Mouse (Mus musculus): ENCODE data around the gene Gm11569.
"Not testable (repeated sequence)": the region's sequence is repeated elsewhere in the genome, so short reads cannot be mapped to it uniquely, and the experiment has no call there.

Gene Gm11569

DNA sequence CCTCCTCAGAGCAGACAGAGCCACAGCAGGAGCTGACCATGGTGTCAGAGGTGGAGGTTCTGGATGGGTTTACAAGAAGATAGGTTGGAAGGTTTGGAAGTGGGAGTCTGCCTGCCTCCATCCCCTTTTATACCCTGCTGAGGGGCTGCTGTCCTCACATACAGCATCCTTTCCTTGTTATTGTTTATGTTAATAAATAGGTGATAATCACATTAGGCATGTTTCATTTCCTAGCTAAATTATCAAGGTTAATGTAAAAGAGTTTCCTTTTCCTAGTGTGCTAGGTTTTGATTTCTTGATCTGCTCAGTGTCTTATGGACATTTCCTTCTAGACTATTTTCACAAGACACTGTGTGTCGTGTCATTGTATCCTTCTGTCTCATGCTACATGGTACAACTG is at the start of gene Gm11569:
Gene Gm11569 (minus strand): TSS at position 101 of the 400 bp plus-strand sequence.
- not testable (repeated sequence) for DNase-seq (ENCODE audit: low read depth, low spot score)

DNA sequence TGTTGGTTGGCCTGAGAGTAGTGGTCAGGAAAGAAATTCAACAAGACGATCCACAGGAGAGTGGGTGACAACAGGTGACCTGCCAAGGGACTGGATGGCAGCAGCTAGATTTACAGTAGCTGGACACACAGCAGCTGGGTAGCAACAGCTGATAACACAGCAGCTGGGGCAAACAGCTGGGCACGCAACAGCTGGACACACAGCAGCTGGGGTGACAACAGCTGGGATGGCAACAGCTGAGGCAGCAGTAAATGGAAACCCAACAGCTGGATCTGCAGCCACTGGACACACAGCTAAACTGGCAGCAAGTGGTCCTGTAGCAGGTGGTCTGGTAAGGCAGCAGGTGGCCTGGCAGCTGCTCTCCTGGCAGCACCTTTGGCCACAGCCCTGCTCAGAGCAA is 48.0 kb upstream of the Gm11569 start:
- no peak for DNase-seq (ENCODE audit: low read depth, low spot score)

GRCm38 (mm10) chr11:99842185-99842584 is 43.5 kb upstream of the Gm11569 start:
- no peak for DNase-seq (ENCODE audit: low read depth, low spot score)

- no peak for DNase-seq (ENCODE audit: low read depth, low spot score)
Observed at GRCm38 (mm10) chr11:99837966-99838365, 39.2 kb upstream of the Gm11569 start, which contains the start of gene 2300003K06Rik. TSS of gene 2300003K06Rik (minus strand) at chr11:99838066.

DNA sequence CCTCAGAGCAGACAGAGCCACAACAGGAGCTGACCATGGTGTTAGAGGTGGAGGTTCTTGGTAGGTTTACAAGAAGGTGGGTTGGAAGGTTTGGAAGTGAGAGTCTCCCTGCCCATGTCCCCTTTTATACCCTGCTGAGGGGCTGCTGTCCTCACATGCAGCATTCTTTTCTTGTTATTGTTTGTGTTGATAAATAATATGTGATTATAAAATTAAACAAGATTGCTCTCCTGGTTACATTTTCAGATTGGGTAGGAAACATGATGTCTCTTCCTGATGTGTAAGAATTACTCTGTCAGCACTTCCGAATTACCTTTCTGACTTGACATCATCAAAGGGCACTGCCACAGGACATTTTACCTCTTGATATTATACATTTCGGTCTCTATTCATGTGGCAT is 16.8 kb upstream of the Gm11569 start, which contains the start of gene Gm11564:
Gene Gm11564 (minus strand): TSS at position 101 of the 400 bp plus-strand sequence.
- DNase-seq (ENCODE audit: low read depth, low spot score): not testable (repeated sequence)

- DNase-seq (ENCODE audit: low read depth, low spot score): not testable (repeated sequence)
Observed at GRCm38 (mm10) chr11:99809792-99810191, 11.1 kb upstream of the Gm11569 start, which contains the start of gene Krtap4-13. TSS of gene Krtap4-13 (minus strand) at chr11:99809892.

GRCm38 (mm10) chr11:99804346-99804745 is 5.6 kb upstream of the Gm11569 start, which contains the start of gene Gm11554:
TSS of gene Gm11554 (minus strand) at chr11:99804446.
- DNase-seq (ENCODE audit: low read depth, low spot score): not testable (repeated sequence)

DNA sequence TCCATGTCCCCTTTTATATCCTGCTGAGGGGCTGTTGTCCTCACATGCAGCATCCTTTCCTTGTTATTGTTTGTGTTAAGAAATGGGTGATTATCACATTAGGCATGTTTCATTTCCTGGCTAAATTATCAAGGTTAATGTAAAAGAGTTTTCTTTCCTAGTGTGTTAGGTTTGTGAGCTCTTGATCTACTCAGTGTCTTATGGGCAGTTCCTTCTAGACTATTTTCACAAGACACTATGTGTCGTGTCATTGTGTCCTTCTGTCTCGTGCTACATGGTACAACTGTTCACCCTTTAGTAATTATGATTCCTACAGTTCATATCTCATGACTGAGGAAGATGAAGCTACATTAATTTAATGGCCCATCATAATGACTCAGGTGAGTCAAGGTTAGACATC is 5.4 kb downstream of the Gm11569 start, which contains the start of gene Gm11596:
Gene Gm11596 (minus strand): TSS at position 101 of the 400 bp plus-strand sequence.
- no peak for DNase-seq (ENCODE audit: low read depth, low spot score)

DNA sequence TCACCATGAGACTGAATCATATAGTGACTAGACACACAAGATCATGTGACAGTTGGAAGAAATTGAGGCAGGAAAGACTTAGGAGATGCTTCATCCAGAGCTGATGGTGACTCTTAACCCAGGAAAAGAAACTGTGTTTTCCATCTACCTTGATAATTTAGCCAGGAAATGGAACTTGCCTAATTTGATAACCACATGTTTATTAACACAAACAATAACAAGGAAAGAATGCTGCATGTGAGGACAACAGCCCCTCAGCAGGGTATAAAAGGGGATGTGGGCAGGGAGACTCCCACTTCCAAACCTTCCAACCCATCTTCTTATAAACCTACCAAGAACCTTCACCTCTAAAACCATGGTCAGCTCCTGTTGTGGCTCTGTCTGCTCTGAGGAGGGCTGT is 13.8 kb downstream of the Gm11569 start, which contains the start of gene Krtap4-9:
Gene Krtap4-9 (plus strand): TSS at position 301 of the 400 bp plus-strand sequence.
- not testable (repeated sequence) for DNase-seq (ENCODE audit: low read depth, low spot score)

DNA sequence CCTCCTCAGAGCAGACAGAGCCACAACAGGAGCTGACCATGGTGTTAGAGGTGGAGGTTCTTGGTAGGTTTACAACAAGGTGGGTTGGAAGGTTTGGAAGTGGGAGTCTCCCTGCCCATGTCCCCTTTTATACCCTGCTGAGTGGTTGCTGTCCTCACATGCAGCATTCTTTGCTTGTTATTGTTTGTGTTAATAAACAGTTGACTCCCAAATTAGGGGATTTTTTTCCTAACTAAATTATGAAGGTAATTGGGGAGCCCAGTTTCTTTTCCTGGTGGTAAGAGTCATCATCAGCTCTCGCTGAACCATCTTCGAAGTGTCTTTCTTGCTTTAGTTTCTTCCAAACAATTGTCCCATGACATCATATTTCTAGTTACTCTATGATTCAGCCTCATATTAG is 18.1 kb downstream of the Gm11569 start, which contains the start of gene Krtap4-8:
Gene Krtap4-8 (minus strand): TSS at position 101 of the 400 bp plus-strand sequence.
- DNase-seq (ENCODE audit: low read depth, low spot score): no peak

DNA sequence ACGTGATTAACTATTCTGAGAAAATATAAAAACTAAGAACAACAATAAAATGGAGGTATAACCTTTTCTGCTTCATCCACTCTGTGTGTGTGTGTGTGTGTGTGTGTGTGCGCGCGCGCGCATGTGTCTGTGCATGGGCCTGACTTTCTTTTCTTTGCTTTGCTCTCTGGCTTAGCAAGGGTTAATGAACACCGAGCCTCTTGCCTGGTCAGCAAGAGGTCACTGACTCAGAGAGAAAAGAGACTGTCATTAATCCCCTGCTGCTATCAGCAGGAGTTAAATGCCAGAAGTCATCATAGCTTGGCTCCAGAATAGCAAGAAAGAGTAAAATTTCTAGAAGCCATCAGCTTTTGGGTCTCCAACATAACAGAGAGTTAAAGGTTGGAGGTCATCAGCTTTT is 20.3 kb downstream of the Gm11569 start:
- DNase-seq (ENCODE audit: low read depth, low spot score): no peak

GRCm38 (mm10) chr11:99772813-99773212 is 25.9 kb downstream of the Gm11569 start, which contains the start of gene Gm11595:
TSS of gene Gm11595 (minus strand) at chr11:99772913.
- not testable (repeated sequence) for DNase-seq (ENCODE audit: low read depth, low spot score)

- no peak for DNase-seq (ENCODE audit: low read depth, low spot score)
Observed at GRCm38 (mm10) chr11:99768410-99768809, 30.3 kb downstream of the Gm11569 start.

GRCm38 (mm10) chr11:99758877-99759276 is 39.9 kb downstream of the Gm11569 start:
- no peak for DNase-seq (ENCODE audit: low read depth, low spot score)

All from CD4-positive, CD25-positive, alpha-beta regulatory T cell, adult 2 months (primary cell).